Mouse (Mus musculus) MEL (cell line): ENCODE measurements around the gene Trio. TPM values are rescaled to one million over a fixed set of nuclear protein-coding genes. Genes with fewer than 3 reads are reported as not detected.

ENCODE experiments used
- DNase-seq: peaks from one replicate; pipeline ENCODE4 v3.0.0; 2011; ENCODE audit warnings: low read depth, low spot score
- H3K27ac ChIP-seq: 2 replicates; pipeline ENCODE4 v1.5.1; 2012; ENCODE audit warnings: low read depth, mild to moderate bottlenecking, control low read depth, low read length, moderate library complexity; ENCODE audit not compliant: control insufficient read depth
- H3K27me3 ChIP-seq, 2 experiments: fragments of 150-350 bp in 1 of 2; sonication (generic) in 1 of 2; 2 replicates each; pipeline ENCODE4 v1.6.1; 2012; ENCODE audit warnings: low read length in 2 of 2, mild to moderate bottlenecking in 2 of 2, improper control_type of control experiment in 1 of 2, moderate library complexity in 1 of 2; ENCODE audit not compliant: insufficient read depth in 2 of 2, control insufficient read depth in 1 of 2
- H3K36me3 ChIP-seq, 2 experiments: 2 replicates each; pipeline ENCODE4 v1.6.1; 2012 to 2014; ENCODE audit warnings: low read length in 2 of 2, improper control_type of control experiment in 1 of 2, inconsistent platforms in 1 of 2, mild to moderate bottlenecking in 1 of 2; ENCODE audit not compliant: insufficient read depth in 2 of 2, control insufficient read depth in 1 of 2
- H3K4me1 ChIP-seq, 2 experiments: fragments of 150-350 bp in 1 of 2; sonication (generic) in 1 of 2; 2 replicates each; pipeline ENCODE4 v1.6.1; 2012; ENCODE audit warnings: low read length in 2 of 2, improper control_type of control experiment in 1 of 2, mild to moderate bottlenecking in 1 of 2; ENCODE audit not compliant: insufficient read depth in 2 of 2, control insufficient read depth in 1 of 2
- H3K4me3 ChIP-seq, 2 experiments: fragments of 150-350 bp in 1 of 2; sonication (generic) in 1 of 2; 2 replicates each; pipeline ENCODE4 v1.5.1; 2012; ENCODE audit warnings: low read depth in 2 of 2, low read length in 2 of 2, mild to moderate bottlenecking in 2 of 2, moderate library complexity in 2 of 2, control low read depth in 1 of 2, improper control_type of control experiment in 1 of 2; ENCODE audit not compliant: control insufficient read depth in 1 of 2, insufficient read depth in 1 of 2
- H3K79me2 ChIP-seq: 2 replicates; pipeline ENCODE4 v1.6.1; 2012; ENCODE audit warnings: mild to moderate bottlenecking, low read length, moderate library complexity; ENCODE audit not compliant: control insufficient read depth, poor library complexity, insufficient read depth
- H3K9ac ChIP-seq: 2 replicates; pipeline ENCODE4 v1.6.1; 2012; ENCODE audit warnings: low read depth, mild to moderate bottlenecking, control low read depth, low read length, moderate library complexity; ENCODE audit not compliant: control insufficient read depth, poor library complexity, severe bottlenecking
- H3K9me3 ChIP-seq: fragments of 150-350 bp; sonication (generic); replicated peaks from 2 replicates; pipeline ENCODE4 v1.6.1; 2012; ENCODE audit warnings: mild to moderate bottlenecking, low read length, improper control_type of control experiment, moderate library complexity; ENCODE audit not compliant: insufficient read depth
- CTCF ChIP-seq, 3 experiments: IDR thresholded peaks in 2 of 3; conservative IDR thresholded peaks in 1 of 3; 2 replicates each; pipeline ENCODE4 v1.5.1; 2011 to 2012; ENCODE audit warnings: low read length in 3 of 3, low read depth in 2 of 3, mild to moderate bottlenecking in 2 of 3, improper control_type of control experiment in 1 of 3, inconsistent platforms in 1 of 3, mixed read lengths in 1 of 3, moderate library complexity in 1 of 3; ENCODE audit not compliant: control insufficient read depth in 1 of 3, insufficient read depth in 1 of 3, poor library complexity in 1 of 3, severe bottlenecking in 1 of 3
- ETS1 ChIP-seq: IDR thresholded peaks from 2 replicates; pipeline ENCODE4 v1.6.1; 2012; ENCODE audit warnings: low read depth, mild to moderate bottlenecking, inconsistent platforms, low read length, improper control_type of control experiment, moderate library complexity
- GATA1 ChIP-seq: IDR thresholded peaks from 2 replicates; pipeline ENCODE4 v1.6.1; 2011; ENCODE audit warnings: low read depth, low read length, improper control_type of control experiment
- JUND ChIP-seq: IDR thresholded peaks from 2 replicates; pipeline ENCODE4 v1.6.1; 2011; ENCODE audit warnings: low read depth, mild to moderate bottlenecking, improper control_type of control experiment, low read length
- KAT2A ChIP-seq: conservative IDR thresholded peaks from 2 replicates; pipeline ENCODE4 v1.6.1; 2012; ENCODE audit warnings: low read depth, low read length, improper control_type of control experiment, inconsistent platforms
- MAFK ChIP-seq: IDR thresholded peaks from 2 replicates; pipeline ENCODE4 v1.6.1; 2011; ENCODE audit warnings: low read depth, mild to moderate bottlenecking, low read length, improper control_type of control experiment, borderline replicate concordance
- MAX ChIP-seq: IDR thresholded peaks from 2 replicates; pipeline ENCODE4 v1.6.1; 2011; ENCODE audit warnings: low read length, improper control_type of control experiment
- MAZ ChIP-seq: IDR thresholded peaks from 2 replicates; pipeline ENCODE4 v1.6.1; 2012; ENCODE audit warnings: low read depth, mild to moderate bottlenecking, inconsistent platforms, low read length, improper control_type of control experiment
- MEF2A ChIP-seq: IDR thresholded peaks from 2 replicates; pipeline ENCODE4 v1.6.1; 2014; ENCODE audit warnings: low read depth, mild to moderate bottlenecking, inconsistent platforms, low read length, improper control_type of control experiment; ENCODE audit not compliant: poor library complexity, insufficient replicate concordance, severe bottlenecking; ENCODE audit errors: extremely low read depth
- NRF1 ChIP-seq: IDR thresholded peaks from 2 replicates; pipeline ENCODE4 v1.6.1; 2014; ENCODE audit warnings: low read depth, mild to moderate bottlenecking, inconsistent platforms, low read length, improper control_type of control experiment, moderate library complexity; ENCODE audit not compliant: poor library complexity, insufficient read depth, severe bottlenecking
- POLR2A ChIP-seq, 2 experiments: IDR thresholded peaks; 2 replicates each; pipeline ENCODE4 v1.6.1; 2011 to 2012; ENCODE audit warnings: low read length in 2 of 2, mild to moderate bottlenecking in 2 of 2, control low read depth in 1 of 2, improper control_type of control experiment in 1 of 2, low read depth in 1 of 2, moderate library complexity in 1 of 2; ENCODE audit not compliant: control insufficient read depth in 1 of 2, insufficient read depth in 1 of 2, poor library complexity in 1 of 2
- POLR2AphosphoS2 ChIP-seq: IDR thresholded peaks from 2 replicates; pipeline ENCODE4 v1.6.1; 2011; ENCODE audit warnings: low read length, improper control_type of control experiment
- POLR2AphosphoS5 ChIP-seq: IDR thresholded peaks from 2 replicates; pipeline ENCODE4 v1.6.1; 2012; ENCODE audit warnings: low read depth, borderline replicate concordance, mild to moderate bottlenecking, inconsistent platforms, low read length, moderate library complexity, mixed read lengths
- RAD21 ChIP-seq: IDR thresholded peaks from 2 replicates; pipeline ENCODE4 v1.6.1; 2011; ENCODE audit warnings: mild to moderate bottlenecking, low read depth, low read length, improper control_type of control experiment
- RCOR1 ChIP-seq: IDR thresholded peaks from 2 replicates; pipeline ENCODE4 v1.6.1; 2012; ENCODE audit warnings: low read depth, mild to moderate bottlenecking, inconsistent platforms, low read length, improper control_type of control experiment
- SMC3 ChIP-seq: IDR thresholded peaks from 2 replicates; pipeline ENCODE4 v1.6.1; 2011; ENCODE audit warnings: low read depth, low read length, improper control_type of control experiment
- TAL1 ChIP-seq: IDR thresholded peaks from 2 replicates; pipeline ENCODE4 v1.6.1; 2012; ENCODE audit warnings: mild to moderate bottlenecking, inconsistent platforms, low read length, moderate library complexity, mixed read lengths
- ZC3H11A ChIP-seq: IDR thresholded peaks from 2 replicates; pipeline ENCODE4 v1.6.1; 2012; ENCODE audit warnings: low read depth, mild to moderate bottlenecking, inconsistent platforms, low read length, improper control_type of control experiment
- polyA plus RNA-seq, 2 experiments: library from polyadenylated mRNA; stranded (reverse) in 1 of 2; unstranded in 1 of 2; fragments of >175 nt in 1 of 2; fragments of >200 nt in 1 of 2; gene quantifications; 2 replicates each; pipeline versions ENCODE4 v1.2.1 to v1.2.4; 2012; ENCODE audit warnings: low replicate concordance in 2 of 2, low read depth in 1 of 2; ENCODE audit not compliant: insufficient read length in 2 of 2, insufficient read depth in 1 of 2, missing spikeins in 1 of 2
- total RNA-seq: library from RNA; depleted of rRNA; stranded (reverse); fragments of 300-350 nt; gene quantifications from 2 replicates; pipeline ENCODE4 v1.2.3, GENCODE M21; 2012

Gene Trio
- total and polyA plus RNA-seq, 3 experiments = 0.91 to 1.1 TPM; not detected in 1

DNA sequence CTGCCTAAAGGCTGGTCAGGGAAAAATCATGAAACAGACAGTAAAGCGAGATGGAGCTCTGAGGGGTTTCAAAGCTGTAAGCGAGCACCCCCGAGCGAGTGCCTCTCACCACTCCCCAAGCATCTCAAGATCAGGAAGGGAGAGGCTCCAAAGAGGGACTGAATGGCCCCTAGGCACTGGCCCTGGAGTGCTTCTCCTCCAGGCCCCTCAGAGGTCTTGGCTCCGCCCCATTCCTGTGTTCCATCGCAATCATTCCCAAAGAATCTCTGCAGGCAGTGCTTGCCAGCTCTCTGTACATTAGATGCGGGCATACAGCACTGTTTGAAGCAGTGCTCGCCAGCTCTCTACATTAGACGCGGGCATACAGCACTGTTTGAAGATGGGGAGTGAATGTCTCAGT lies 219.4 kb downstream of the Trio start (continued):
- no peak for TF ChIP-seq POLR2AphosphoS5

DNA sequence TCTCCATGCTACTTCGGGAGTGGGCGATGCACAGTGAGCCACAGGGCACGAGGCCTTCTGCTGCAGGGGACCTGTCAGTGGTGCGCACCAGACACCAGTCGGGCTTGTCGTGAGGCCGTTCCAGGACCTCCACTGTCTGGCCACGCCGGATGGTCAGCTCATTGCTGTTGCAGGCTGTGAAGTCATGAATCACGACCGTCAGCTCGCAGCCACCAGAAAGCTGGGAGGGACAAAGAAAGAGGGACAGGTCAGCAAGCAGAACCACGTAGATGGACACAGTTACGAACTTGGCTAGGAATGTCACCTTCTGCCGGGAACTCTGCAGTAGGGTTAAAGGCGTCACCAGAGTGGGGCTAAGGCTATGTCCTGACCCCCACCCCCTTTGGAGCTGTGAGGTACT lies 220.0 kb downstream of the Trio start:
- Histone ChIP-seq H3K27ac (no peak overlapping the region), H3K4me1 (no peaks in the 10 kb centered on the region), H3K4me3 (no peak overlapping the region), H3K9ac (no peak overlapping the region), H3K27me3 (no peaks in the 10 kb centered on the region), H3K36me3 (no peaks in the 10 kb centered on the region), H3K79me2 (no peaks in the 10 kb centered on the region), H3K9me3 (no peaks in the 10 kb centered on the region)
- TF ChIP-seq JUND = no peak
- no peak for TF ChIP-seq KAT2A
- TF ChIP-seq SMC3 = no peak
- no peak for TF ChIP-seq CTCF (IDR thresholded peaks at IDR 0.05 in 2 of 3, conservative IDR thresholded peaks at IDR 0.05 in 1 of 3; ENCODE audit: control insufficient read depth in 1 of 3, insufficient read depth in 1 of 3, low read depth in 2 of 3, low read length in 3 of 3, poor library complexity in 1 of 3, severe bottlenecking in 1 of 3)
- TF ChIP-seq RCOR1 = no peak
- TF ChIP-seq TAL1 = no peak
- TF ChIP-seq ZC3H11A = no peak
- TF ChIP-seq MAFK = no peak
- TF ChIP-seq GATA1 = no peak
- TF ChIP-seq ETS1 = no peak
- no peak for TF ChIP-seq POLR2AphosphoS5
- TF ChIP-seq POLR2AphosphoS2 = no peak
- TF ChIP-seq MAZ = no peak
- TF ChIP-seq MEF2A = no peak
- no peak for TF ChIP-seq RAD21
- TF ChIP-seq POLR2A (IDR thresholded peaks at IDR 0.05; ENCODE audit: control insufficient read depth in 1 of 2, insufficient read depth in 1 of 2, low read depth in 1 of 2, low read length in 2 of 2, poor library complexity in 1 of 2) = no peak
- TF ChIP-seq MAX = no peak
- DNase-seq = no peak

DNA sequence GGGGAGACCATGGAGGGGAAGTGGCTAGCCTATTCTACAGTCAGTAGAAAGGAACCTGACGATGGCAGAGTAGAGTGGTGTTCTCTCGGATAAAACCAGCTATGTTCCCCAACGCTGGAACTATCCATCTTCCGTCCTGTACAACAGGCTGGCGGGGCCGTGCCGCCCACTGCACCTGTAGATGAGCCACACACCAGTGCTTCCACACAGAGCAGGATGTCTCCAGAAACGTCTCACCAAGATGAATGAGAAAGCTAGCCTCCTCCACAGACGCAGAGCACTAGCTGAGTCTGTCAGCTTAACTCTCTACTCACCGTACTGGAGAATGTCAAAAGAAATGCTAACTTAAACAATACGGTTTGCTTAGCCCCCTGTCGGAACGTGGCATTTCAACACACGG lies 221.2 kb downstream of the Trio start:
- TF ChIP-seq NRF1 = no peak
- no peak for TF ChIP-seq MEF2A
- no peak overlapping the region for H3K27ac ChIP-seq
- H3K79me2 ChIP-seq = no peaks in the 10 kb centered on the region
- no peak overlapping the region for H3K9ac ChIP-seq
- H3K9me3 ChIP-seq = no peaks in the 10 kb centered on the region
- no peaks in the 10 kb centered on the region for H3K36me3 ChIP-seq
- DNase-seq = no peak
- no peaks in the 10 kb centered on the region for H3K4me1 ChIP-seq
- H3K4me3 ChIP-seq = no peak overlapping the region
- no peaks in the 10 kb centered on the region for H3K27me3 ChIP-seq
